Comparison of ENCODE assay signal across 10 mouse cellular contexts in the genomic region with DNA sequence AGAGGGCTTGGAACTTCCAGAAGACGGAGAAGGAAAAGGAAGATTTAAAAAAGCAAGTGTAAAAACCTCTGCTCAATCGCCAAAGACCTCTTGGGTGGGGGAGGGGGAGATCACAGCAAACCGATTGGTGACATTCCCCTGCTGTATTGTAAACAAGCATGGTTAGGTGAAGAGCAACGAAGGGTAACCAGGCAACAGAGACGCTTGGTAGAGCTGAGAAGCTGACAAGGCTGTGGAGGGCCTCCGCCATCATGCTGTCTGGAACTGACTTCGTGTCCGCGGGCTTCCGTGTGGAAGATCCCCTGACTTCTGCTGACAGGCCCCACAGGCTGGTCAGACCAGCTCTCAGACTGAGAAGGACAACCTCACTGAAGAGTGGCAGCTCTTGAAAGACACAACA. TPM values are rescaled to one million over a fixed set of nuclear protein-coding genes. Genes with fewer than 3 reads are reported as not detected.
DNase-seq lines count a peak whose midpoint lies in the region; ATAC-seq lines count a peak whose summit lies in the region.
"Had no signal": no experiment of that assay in that cellular context is flagged by ENCODE, and none has a peak within 500 bp of the region (broad histone marks: within the 10 kb centered on the region; RNA-seq: fewer than 3 reads in every experiment).

No protein-coding gene starts in this region.

- ATAC-seq in heart, embryonic 12.5 days (ENCODE audit: insufficient number of reproducible peaks, low FRiP score): no peak
- no peak for ATAC-seq in hindbrain, embryonic 13.5 days (ENCODE audit: low FRiP score)
- no peak for ATAC-seq in liver, embryonic 15.5 days (ENCODE audit: insufficient read depth)

- no peaks in the 10 kb centered on the region for H3K9me3 ChIP-seq in heart, embryonic 12.5 days (replicated peaks)
- H3K9me3 ChIP-seq in hindbrain, embryonic 13.5 days: no peaks in the 10 kb centered on the region
- H3K9me3 ChIP-seq in liver, embryonic 15.5 days (replicated peaks): no peaks in the 10 kb centered on the region

- intact Hi-C loops in heart, postnatal 10 days (cut with DNase I): no loop called here

- H3K36me3 ChIP-seq in heart, embryonic 12.5 days: no peaks in the 10 kb centered on the region
- no peaks in the 10 kb centered on the region for H3K36me3 ChIP-seq in hindbrain, embryonic 13.5 days
- H3K36me3 ChIP-seq in liver, embryonic 15.5 days (replicated peaks): no peaks in the 10 kb centered on the region

- peak overlapping the region; percentile 10 for H3K4me3 ChIP-seq in heart, embryonic 12.5 days
- 0 out of 2 replicates have a peak overlapping the region, but pooled peaks have one; percentile 7 for H3K4me3 ChIP-seq in hindbrain, embryonic 13.5 days
- no peak overlapping the region for H3K4me3 ChIP-seq in liver, embryonic 15.5 days (replicated peaks)

- no peaks in the 10 kb centered on the region for H3K27me3 ChIP-seq in heart, embryonic 12.5 days (replicated peaks)
- H3K27me3 ChIP-seq in hindbrain, embryonic 13.5 days: no peaks in the 10 kb centered on the region
- H3K27me3 ChIP-seq in liver, embryonic 15.5 days: no peaks in the 10 kb centered on the region

- H3K4me1 ChIP-seq in heart, embryonic 12.5 days (replicated peaks): peaks cover 8% of the 10 kb centered on the region; the same call in 1 of the 2 replicates
- peaks cover 7% of the 10 kb centered on the region for H3K4me1 ChIP-seq in hindbrain, embryonic 13.5 days (replicated peaks)
- H3K4me1 ChIP-seq in liver, embryonic 15.5 days (replicated peaks): no peaks in the 10 kb centered on the region

- WGBS in heart, embryonic 12.5 days: 7% methylated on average over 10 of the region's 10 CpGs
- WGBS in hindbrain, embryonic 13.5 days: 9% methylated on average over 10 of the region's 10 CpGs
- 24% methylated on average over 10 of the region's 10 CpGs for WGBS in liver, embryonic 15.5 days (ENCODE audit: insufficient replicate concordance)

- no peak for DNase-seq in heart, postnatal 10 days
- peak; percentile 81 for DNase-seq in ZHBTc4 (ENCODE audit: low read depth, low spot score)
- DNase-seq in thymus, postnatal 36 days: no peak
- DNase-seq in Muller cell, postnatal 12 days (ENCODE audit: inconsistent ontology term): no peak
- DNase-seq in layer of hippocampus, adult 8-10 months (ENCODE audit: low spot score in 2 of 2): no peak
- DNase-seq: B cell, adult 2 months had no signal

- no peak overlapping the region for H3K27ac ChIP-seq in heart, embryonic 12.5 days (ENCODE audit: poor library complexity, severe bottlenecking)
- no peak overlapping the region for H3K27ac ChIP-seq in hindbrain, embryonic 13.5 days
- no peak overlapping the region for H3K27ac ChIP-seq in liver, embryonic 15.5 days (replicated peaks)

- H3K4me2 ChIP-seq in heart, embryonic 12.5 days: peak overlapping the region; percentile 58
- H3K4me2 ChIP-seq in hindbrain, embryonic 13.5 days: peak overlapping the region; percentile 42
- H3K4me2 ChIP-seq in liver, embryonic 15.5 days: peak overlapping the region; percentile 33

- H3K9ac ChIP-seq in heart, embryonic 12.5 days: 0 out of 2 replicates have a peak overlapping the region, but pooled peaks have one; percentile 1
- no peak overlapping the region for H3K9ac ChIP-seq in hindbrain, embryonic 13.5 days
- no peak overlapping the region for H3K9ac ChIP-seq in liver, embryonic 15.5 days

RNA-seq across cellular contexts. Expression of a gene that starts 8.8 kb away (rescaled TPM):
- 0.44 and 0.46 TPM in 2 replicates for polyA plus RNA-seq in heart, embryonic 12.5 days (2016; fragmentation: Nextera tagmentation; extraction: Ambion mirVana)
- total RNA-seq in heart, postnatal 10 days (2021): 1 to 10 TPM; 1.2 to 2.6 TPM
- 0.48 and 0.63 TPM in 2 replicates for polyA plus RNA-seq in hindbrain, embryonic 13.5 days (2015; fragmentation: Nextera tagmentation; extraction: Ambion mirVana)
- 0.17 and 0.35 TPM in 2 replicates for polyA plus RNA-seq in liver, embryonic 15.5 days (2015; fragmentation: Nextera tagmentation; extraction: Ambion mirVana)
- total RNA-seq in layer of hippocampus, adult 8-10 months (2022): under 1 TPM in 2 of 4 experiments, not detected in 2; 0.36 to 0.39 TPM
- total RNA-seq: hematopoietic stem cell, adult 5-6 weeks had no signal

RNA-seq across cellular contexts. Expression of a gene that starts 43.0 kb away (rescaled TPM):
- 82.2 and 84.1 TPM in 2 replicates for polyA plus RNA-seq in heart, embryonic 12.5 days (2016; fragmentation: Nextera tagmentation; extraction: Ambion mirVana)
- 10 to 100 TPM; 31.7 to 36.8 TPM for total RNA-seq in heart, postnatal 10 days (2021)
- 119 and 128 TPM in 2 replicates for polyA plus RNA-seq in hindbrain, embryonic 13.5 days (2015; fragmentation: Nextera tagmentation; extraction: Ambion mirVana)
- polyA plus RNA-seq in liver, embryonic 15.5 days (2015; fragmentation: Nextera tagmentation; extraction: Ambion mirVana): 32.6 and 36.1 TPM in 2 replicates
- total RNA-seq in layer of hippocampus, adult 8-10 months (2022): 10 to 100 TPM; 34.3 to 38.0 (median 35.7) TPM
